Mouse (Mus musculus) cerebellum, postnatal 10 days (tissue): ENCODE results near the gene Lat.
"Not testable (repeated sequence)": the region's sequence is repeated elsewhere in the genome, so short reads cannot be mapped to it uniquely, and the experiment has no call there.

Source experiments
- DNase-seq, 2 experiments: peaks; one replicate each; pipeline ENCODE4 v3.0.0; 2021; ENCODE audit warnings: mixed read lengths in 2 of 2

The Lat gene

DNA sequence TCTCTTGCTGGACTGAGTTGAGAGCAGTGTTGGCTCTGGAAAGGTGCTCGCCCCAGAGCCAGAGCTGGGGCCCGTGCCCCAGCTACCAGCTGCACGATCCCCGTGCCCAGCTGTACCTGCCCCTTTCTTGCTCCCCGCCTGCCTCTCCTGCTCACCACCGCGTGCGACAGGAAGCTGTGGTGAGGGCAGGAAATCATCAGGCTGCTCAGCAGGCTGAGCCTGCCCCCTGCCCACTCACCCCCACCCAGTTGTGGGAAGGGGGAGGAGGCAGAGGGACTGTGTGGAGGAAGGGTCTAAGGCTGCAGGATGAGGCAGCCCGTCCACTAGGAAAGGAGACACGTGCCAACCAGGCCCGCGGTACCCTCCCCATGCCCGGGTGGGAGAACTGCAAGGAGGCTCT, at the start of gene Lat:
Gene Lat (minus strand): TSS at position 178 of the 400 bp plus-strand sequence.
- DNase-seq, result no peak

DNA sequence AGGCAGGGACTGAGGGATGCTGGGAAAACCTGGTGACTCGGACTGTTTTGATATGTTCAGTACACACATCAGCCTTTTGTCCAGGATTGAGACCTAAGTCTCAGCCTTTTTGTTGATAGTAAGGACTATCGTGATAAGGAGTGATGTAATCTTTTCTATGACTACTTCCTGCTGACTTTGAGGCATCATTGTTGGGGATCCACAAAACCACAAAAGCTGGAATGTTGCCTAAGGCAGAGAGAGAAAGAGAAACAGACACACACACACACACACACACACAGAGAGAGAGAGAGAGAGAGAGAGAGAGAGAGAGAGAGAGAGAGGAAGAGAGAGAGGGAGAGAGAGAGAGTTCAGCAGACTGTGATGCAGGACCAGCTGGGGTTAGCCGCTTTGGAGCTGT, 49.1 kb upstream of the Lat start:
- no peak for DNase-seq

- DNase-seq, result no peak
Observed at GRCm38 (mm10) chr7:126417606-126418005, 48.2 kb upstream of the Lat start.

- DNase-seq, result no peak
Observed at GRCm38 (mm10) chr7:126417045-126417444, 47.7 kb upstream of the Lat start.

DNA sequence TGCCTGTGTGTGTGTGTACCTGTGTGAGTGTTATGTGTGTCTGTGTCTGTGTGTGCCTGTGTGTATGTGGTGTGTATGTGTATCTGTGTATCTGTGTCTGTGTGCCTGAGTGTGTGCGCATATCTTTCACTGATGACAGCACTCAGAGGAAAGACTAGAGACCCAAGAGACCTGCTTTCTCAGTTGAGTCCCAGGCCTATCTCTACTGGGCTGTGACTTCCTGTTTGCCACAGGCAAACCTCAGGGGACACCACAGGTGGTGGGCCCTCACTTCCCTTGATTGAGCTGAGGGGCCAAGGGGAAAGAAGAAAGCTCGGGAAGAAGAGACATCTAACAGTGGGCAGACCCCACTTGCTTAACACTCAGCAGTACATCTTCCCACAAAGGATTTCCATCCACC, 47.2 kb upstream of the Lat start:
- no peak for DNase-seq

DNA sequence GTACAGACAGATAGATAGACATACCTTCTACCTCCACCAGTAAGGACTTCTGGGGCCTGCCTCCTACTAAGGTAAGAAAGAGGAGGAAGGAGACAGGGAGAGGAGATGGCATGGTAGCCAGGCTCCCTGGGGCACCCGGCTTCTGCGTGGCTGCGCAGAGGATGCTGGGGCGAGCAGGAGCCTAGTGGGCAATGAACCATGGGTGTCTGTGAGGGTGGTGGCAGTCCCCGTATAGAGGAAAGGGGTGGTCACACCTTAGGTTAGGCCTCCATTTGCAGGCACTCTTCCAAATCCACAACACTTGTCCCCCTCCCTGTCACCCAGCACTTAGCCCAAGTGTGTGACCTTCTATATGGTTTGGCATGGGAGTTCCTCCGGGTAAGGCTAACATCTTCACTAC, 45.4 kb upstream of the Lat start, which contains the start of gene Cd19:
Gene Cd19 (minus strand): TSS at position 165 of the 400 bp plus-strand sequence.
- no peak for DNase-seq

- no peak for DNase-seq
Observed at GRCm38 (mm10) chr7:126411061-126411460, 41.7 kb upstream of the Lat start.

DNA sequence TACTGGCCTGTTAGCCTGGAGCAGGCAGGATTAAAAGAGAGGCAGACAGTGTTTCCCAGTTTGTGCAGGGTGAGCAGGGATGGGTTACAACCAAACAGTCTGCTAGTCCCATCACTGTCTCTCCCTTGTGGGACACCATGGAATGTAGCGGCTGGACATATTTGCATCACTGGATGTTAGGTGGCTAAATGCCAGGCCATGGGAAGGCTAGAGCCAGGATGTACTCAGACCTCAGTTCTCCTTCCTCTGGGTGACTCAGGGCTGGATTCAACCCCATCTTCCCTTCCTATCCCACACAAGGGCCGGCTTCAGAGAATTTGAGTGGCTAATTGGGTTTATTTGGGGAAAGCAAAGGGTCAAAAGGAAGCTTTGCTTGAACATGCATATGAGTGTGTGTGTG, 39.3 kb upstream of the Lat start:
- DNase-seq, result no peak

DNA sequence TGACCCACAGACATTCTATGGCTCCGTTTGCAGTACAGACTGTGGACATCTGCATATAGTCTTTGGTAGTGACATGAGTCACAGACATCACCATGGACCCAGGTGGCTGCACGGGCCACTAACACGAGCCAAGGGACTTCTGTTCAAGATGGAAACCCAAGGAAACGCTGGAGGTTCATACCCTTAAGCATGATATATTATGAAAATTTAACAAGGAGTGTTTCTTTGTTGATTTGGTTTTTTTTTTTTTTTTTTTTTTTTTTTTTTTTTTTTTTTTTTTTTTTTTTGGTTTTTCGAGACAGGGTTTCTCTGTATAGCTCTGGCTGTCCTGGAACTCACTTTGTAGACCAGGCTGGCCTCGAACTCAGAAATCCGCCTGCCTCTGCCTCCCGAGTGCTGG, 33.1 kb upstream of the Lat start:
- DNase-seq, result not testable (repeated sequence)

DNA sequence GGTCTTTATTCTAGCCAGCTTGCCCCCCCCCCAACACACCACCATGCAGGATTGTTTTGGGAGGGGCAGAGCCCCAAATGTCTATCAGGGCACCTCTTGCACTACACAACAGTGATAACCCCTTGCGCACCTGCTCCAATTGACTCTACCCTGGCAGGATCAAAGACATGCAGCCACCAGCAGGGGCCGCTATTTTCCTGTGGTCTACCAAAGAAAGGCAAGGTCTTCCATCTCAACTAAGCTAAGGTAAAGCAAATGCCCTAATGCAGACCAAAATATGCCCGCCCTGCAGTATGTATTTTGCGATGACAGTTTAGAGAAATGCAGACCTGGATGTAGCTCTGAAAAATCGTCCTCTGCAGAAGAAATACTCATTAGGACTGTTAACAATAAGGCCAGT, 30.2 kb upstream of the Lat start:
- peak; percentile 93 to 94 for DNase-seq

DNA sequence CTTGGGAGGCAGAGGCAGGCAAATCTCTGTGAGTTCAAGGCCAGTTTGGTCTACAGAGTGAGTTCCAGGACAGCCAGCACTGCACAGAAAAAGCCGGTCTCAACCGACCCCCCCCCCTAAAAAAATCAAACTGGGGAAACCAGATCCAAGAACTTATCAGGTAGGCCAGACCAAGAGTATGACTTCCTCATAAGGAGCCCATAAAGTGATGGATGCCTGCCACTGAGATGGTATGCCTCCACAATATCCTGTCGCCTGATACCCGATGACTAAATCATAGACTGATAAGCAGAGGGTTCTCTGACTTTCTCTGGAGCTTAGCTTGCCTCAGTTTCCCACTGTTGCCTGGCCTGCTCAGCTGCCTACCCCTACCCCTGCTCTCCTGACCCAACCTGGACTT, 28.5 kb upstream of the Lat start:
- DNase-seq, result no peak

DNA sequence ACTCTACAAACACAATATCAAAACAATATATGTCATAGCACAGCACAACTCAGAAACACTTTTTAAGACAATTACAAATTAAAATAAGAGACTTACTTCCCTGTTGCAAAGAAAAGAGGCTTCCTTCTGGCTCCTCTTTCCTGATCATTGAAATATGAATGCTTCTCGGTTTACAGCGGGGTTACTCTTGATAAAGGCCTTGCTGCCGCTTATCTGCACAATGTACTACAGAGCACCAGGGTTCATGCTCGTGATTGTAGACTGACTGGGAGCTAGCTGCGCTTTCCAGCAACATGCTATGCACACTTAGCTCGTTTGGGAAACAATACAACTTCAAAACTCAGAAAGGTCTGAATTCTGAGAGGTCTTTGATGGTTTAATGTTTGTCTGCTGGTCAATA, 27.9 kb upstream of the Lat start:
- DNase-seq, result no peak

DNA sequence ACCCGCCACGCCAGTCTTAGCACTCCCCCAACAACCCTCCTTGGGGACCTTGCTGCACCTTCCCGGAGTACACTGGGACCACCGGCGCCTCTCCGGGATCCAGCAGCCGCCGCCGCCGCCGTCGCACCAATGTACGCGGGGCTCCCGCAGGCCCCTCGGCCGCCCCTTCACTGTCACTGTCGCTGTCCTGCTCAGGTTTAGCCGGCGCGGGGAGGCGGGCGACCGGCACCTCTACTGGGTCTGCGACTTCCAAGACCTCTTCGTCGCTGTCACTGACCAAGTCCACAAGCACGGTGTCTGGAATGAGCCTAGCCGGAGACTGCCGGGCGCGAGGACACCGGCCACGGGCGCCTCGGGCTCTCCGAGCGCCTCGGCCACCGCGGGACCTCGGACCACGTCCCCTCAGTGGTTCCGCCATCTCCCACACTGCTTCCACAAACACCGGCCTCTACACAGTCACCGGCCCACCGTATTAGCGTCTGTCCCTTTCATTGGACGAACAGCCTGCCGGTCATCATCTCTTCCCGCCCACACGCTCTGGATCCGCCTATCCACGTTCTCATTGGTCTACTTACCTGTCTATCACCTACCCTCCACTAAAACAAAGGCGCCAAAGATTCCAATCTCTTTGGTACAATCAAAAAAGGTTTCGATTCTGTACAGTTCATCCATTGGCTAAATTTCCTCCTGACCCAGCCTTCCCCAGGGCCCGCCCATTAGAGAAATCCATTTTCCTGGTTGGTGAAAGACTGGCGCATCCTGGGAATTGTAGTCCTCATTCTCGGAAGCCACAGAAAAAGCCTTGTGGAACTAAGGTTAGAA, 27.1 kb upstream of the Lat start, which contains the start of gene Nfatc2ip:
Gene Nfatc2ip (minus strand): TSS at position 440 of the 822 bp plus-strand sequence.
- DNase-seq, result peak; percentile 97 to 99

DNA sequence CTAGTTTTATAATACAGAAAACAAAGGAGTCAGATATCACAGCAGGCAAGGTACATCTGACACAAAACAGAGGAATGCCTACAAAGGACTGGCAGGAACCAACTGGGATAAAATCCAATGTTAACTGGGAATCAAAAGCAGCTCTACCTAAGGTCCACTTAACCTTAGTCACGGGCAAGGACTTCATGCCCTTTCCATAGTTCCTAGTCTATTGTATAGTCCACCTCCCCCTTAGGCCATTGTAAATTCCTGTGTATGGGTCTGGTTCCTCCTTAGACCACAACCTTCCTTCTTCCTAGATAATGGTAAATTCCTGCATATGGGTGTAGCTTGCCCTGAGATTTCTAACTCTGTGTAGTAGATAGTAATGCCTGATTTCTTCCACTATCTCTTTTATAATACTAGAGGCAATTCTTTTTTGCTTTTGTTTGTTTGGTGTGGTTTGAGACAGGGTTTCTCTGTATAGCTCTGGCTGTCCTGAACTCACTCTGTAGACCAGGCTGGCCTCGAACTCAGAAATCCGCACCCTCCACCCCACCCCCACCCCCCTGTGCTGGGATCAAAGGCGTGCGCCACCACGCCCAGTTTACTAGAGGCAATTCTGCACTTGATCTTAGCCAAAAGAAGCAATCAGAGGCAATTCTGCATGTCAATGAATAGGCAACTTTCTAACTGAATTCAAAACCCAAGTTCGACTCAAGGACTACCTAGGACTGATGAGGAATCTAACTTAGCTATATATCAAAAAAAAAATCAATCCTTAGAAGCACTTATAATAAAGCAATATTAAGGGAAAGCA, 22.9 kb upstream of the Lat start:
- DNase-seq, result not testable (repeated sequence)

- no peak for DNase-seq
Observed at GRCm38 (mm10) chr7:126388185-126388584, 18.8 kb upstream of the Lat start.

DNA sequence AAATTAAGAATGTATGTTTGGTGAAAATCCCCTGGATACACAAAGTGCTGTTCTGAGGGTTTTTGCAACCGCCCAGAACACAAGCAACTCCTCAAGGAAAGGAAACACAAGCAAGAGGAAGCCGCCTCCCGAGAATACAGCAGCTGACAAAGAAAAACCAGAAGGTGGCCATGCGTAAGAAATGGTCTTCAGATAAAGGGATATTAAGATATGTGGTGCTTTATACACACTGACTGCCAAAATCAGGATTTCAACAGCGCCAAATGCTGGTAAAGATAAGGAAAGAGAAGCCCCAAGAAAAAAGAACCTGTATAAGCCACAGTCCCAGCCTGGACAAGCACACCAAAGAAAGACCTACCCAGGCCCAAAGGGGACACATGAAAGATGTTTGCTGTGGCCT, 14.2 kb upstream of the Lat start:
- DNase-seq, result no peak

- peak; percentile 98 for DNase-seq
Observed at GRCm38 (mm10) chr7:126377278-126378158, 8.1 kb upstream of the Lat start, which contains the start of gene Spns1. Gene Spns1 (minus strand): TSS chr7:126377450.

- DNase-seq, result peak; percentile 59 to 60
Observed at GRCm38 (mm10) chr7:126376903-126377277, 7.5 kb upstream of the Lat start.

DNA sequence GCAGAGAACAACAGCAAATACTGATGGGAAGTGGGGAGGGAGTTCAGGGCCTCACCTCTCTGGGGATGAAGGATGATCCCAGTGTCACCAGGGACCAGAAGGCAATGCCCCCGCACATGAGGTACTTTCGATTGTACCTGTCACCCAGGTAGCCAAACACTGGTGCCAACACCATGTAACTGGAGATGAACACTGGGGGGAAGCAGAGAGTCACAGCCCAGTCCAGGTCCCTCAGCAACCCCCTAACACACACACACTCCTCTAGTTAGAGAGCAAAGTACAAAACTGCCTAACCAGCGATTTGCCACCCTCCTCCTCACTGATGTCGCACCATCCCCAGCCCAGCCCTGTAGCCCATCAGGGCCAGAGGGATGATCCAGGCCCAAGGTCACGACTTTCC, 5.6 kb upstream of the Lat start:
- DNase-seq, result no peak

DNA sequence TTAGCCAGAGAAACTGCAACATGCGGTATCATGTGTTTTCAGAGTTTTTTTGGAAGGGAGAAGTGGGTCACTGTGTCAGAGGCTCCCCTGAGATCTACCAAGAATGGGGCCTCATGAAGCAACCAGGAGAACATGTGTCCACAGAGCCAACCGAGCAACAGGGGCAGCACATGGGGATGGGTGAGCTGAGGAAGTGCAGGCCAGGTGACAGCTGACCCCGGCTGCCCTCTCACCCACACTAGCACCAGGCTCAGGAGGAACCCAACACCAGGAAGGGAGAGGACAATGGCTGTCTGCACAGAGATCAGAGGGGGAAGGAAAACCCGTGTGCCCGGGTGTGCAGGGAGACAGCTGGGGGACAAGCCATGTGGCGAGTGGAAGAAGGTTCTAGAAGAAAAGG, 5.2 kb upstream of the Lat start:
- DNase-seq, result no peak

DNA sequence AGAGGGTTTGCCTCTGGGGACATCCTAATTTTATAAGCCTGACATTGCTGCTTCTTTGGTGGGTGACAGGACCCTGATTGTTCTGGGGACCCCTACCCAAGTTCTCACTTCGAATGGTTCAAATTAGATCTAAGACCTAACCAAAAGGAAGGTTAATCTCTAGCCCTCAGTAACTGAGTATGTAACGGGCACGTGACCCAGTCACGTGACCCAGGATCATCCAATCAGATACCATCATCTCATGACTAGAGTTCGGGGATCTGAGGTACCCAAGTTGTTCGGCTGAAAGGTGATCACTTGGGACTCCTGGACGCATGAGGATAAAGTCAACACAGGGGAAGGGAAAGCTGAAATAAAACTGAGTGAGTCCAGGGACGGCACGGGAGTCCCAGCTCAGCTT, 3.6 kb upstream of the Lat start:
- DNase-seq, result no peak

- no peak for DNase-seq
Observed at GRCm38 (mm10) chr7:126368367-126368766, 1.0 kb downstream of the Lat start.

DNA sequence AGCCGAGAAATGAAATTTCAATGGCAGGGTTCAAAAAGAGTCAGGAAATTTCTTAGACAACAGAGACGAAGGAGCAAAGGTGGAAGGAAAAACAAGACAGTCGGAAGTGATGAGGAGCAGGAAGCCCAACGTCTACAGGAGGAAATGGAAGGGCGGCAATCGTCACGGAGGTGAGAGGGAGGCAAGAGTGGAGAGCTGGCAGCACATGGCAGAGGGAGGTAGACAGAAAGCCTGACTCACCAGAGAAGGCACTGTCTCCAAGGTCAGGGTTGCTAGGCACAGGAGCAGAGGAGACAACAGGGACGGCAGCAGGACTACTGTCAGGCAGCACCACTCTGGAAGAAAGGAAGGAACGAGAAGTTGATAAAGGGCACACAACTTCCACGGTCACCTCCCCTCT, 1.7 kb downstream of the Lat start:
- no peak for DNase-seq
